Mouse (Mus musculus) layer of hippocampus, adult 6 months (tissue): ENCODE data around the gene Gm3594. TPM values are rescaled to one million over a fixed set of nuclear protein-coding genes. Genes with fewer than 3 reads are reported as not detected.

Source experiments
- long read RNA-seq, 2 experiments: library from polyadenylated mRNA; unstranded; transcript quantifications; one replicate each; pipeline ENCODE4 v2.0.0; 2019 to 2020
- polyA plus RNA-seq: library from polyadenylated mRNA; unstranded; fragments of <200 nt; fragmentation: Nextera tagmentation; gene quantifications from 2 replicates; pipeline ENCODE4 v1.2.3, GENCODE M21; 2021

Gene Gm3594
- polyA plus RNA-seq, result not detected in 2 replicates
- long read RNA-seq, experiment 1, result 0 reads
- long read RNA-seq, experiment 2, result 0 reads

GRCm38 (mm10) chr14:6444511-6444910 is at the start of gene Gm3594:
TSS of gene Gm3594 (minus strand) at chr14:6444611.

DNA sequence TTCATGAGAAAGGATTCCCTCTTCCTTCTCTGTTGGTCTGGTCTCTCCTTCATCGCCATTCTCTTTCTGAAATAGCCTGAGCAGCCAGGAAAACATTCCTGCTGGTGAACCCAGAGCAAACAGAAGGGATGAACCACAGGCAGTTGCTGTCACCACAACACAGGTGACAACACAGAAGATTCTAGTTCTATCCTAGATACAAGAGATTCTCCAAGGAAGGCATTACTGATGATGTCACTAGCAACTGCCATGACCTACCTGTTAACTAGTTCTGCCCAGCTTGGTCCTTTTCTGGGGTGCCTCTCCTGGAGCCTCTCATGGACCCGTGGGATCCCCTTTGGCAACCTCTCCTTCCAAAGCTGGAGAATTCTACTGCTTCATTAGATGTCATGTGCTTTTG is 32.0 kb downstream of the Gm3594 start, which contains the start of gene Gm3591:
Gm3591 (minus strand) TSS at position 101 of the 400 bp plus-strand sequence.

GRCm38 (mm10) chr14:6390219-6390618 is 54.2 kb downstream of the Gm3594 start, which contains the start of gene Gm16440:
TSS of gene Gm16440 (minus strand) at chr14:6390319.

Other genes with a start within 250 kb of the Gm3594 start
- gene Gm21560, start 225.3 kb downstream of the Gm3594 start, polyA plus RNA-seq, result not detected in 2 replicates
- gene Gm3411, start 157.4 kb downstream of the Gm3594 start, polyA plus RNA-seq, result 0.33 and 0.77 TPM in 2 replicates
- gene Gm21103, start 139.8 kb downstream of the Gm3594 start, polyA plus RNA-seq, result not detected in 2 replicates
- not detected in 2 replicates for gene Gm3618, start 100.9 kb downstream of the Gm3594 start, polyA plus RNA-seq
- not detected in 2 replicates for gene Gm16440, start 54.3 kb downstream of the Gm3594 start, polyA plus RNA-seq
- gene Gm3591, start 32.1 kb downstream of the Gm3594 start, polyA plus RNA-seq, result 0.14 and 0.38 TPM in 2 replicates
- not detected in 2 replicates for gene Gm8356, start 92.7 kb upstream of the Gm3594 start, polyA plus RNA-seq
- gene Gm3629, start 146.0 kb upstream of the Gm3594 start, polyA plus RNA-seq, result not detected in 2 replicates
- not detected in 2 replicates for gene Gm3460, start 177.8 kb upstream of the Gm3594 start, polyA plus RNA-seq
- not detected in 2 replicates for gene Gm10251, start 239.6 kb upstream of the Gm3594 start, polyA plus RNA-seq